Mouse (Mus musculus): ENCODE measurements around the gene Clps. TPM values are rescaled to one million over a fixed set of nuclear protein-coding genes. Genes with fewer than 3 reads are reported as not detected.
"Not testable (repeated sequence)": the region's sequence is repeated elsewhere in the genome, so short reads cannot be mapped to it uniquely, and the experiment has no call there.

Gene Clps
- polyA plus RNA-seq, 1 experiment from 2014 or later, result 0.31 TPM

DNA sequence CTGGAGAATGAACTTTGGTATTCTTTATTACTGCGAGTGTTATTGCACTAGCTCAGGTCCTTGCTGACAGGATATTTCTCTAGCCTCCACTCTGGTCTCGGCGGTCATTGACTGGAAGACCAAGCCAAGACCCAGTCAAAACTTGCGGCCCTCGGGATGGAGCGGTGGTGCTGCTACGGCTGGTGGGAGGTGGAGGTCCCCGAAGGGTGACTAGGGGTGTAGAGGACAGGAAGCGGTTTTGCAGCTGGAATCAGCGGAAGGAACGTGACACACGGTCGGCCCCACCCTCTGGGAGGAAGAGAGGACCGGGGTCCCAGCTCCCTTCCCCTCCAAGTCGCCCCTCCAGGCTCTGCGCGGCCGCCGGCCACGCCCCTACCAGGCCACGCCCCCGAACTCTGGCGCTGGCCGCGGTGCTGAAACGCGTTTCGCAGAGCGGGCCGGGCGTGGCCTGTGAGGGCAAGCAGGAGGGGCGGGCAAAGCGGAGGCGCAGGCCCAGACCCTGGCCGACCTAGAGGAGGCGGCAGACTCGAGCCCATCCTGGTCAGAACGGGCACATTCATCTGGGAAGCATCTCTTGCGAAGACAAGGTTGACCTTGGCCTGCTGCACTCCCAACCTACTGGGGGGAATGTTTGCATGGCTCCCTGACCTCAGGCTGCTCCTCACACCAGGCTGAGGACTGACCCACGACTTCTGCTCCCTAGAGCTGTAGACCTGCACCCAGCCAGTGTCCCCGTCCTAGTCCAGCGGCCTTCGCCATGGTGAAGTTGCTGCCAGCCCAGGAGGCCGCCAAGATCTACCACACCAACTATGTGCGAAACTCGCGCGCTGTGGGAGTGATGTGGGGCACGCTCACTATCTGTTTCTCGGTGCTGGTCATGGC, 14.9 kb upstream of the Clps start, which contains the start of gene Lhfpl5:
TSS of gene Lhfpl5 (plus strand) at position 398 of the 882 bp plus-strand sequence.
- Histone ChIP-seq H3K4me3 (peak within 1 kb of the TSS; percentile 34; the same call in 1 of the 2 replicates), H3K27ac (ENCODE audit: poor library complexity, severe bottlenecking) (no peak within 1 kb of the TSS), H3K9ac (no peak within 1 kb of the TSS), H3K9me3 (replicated peaks) (no peaks in the 10 kb centered on the region), H3K36me3 (no peaks in the 10 kb centered on the region), H3K4me2 (peak within 1 kb of the TSS; percentile 67), H3K27me3 (replicated peaks) (peaks cover 10% of the 10 kb centered on the region; the same call in 1 of the 2 replicates), H3K4me1 (replicated peaks) (peaks cover 10% of the 10 kb centered on the region)
- WGBS, result 15% methylated on average over 50 of the region's 50 CpGs
- peak; percentile 70 for ATAC-seq (ENCODE audit: insufficient number of reproducible peaks, low FRiP score)

DNA sequence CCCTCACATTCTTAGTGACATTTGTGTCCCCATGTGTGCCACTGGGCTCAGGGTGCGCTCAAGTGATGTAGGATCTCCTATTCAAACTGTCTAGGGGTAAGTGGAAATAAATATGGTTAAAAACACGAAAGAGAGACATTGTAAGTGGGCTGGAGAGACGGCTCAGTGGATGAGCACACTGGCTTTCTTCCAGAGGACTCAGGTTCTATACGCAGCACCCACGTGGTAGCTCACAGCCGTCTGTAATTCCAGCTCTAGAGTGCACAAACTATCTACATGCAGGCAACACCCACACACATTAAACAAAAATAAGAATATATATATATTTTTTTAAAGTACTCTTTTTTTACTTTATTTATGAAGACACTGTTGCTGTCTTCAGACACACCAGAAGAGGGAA, 12.4 kb upstream of the Clps start:
- peaks cover 10% of the 10 kb centered on the region; the same call in 1 of the 2 replicates for H3K27me3 ChIP-seq (replicated peaks)
- peaks cover 10% of the 10 kb centered on the region for H3K4me1 ChIP-seq (replicated peaks)
- H3K36me3 ChIP-seq, result no peaks in the 10 kb centered on the region
- no peak overlapping the region for H3K27ac ChIP-seq (ENCODE audit: poor library complexity, severe bottlenecking)
- no peak overlapping the region for H3K4me3 ChIP-seq
- no peak overlapping the region for H3K9ac ChIP-seq
- no peaks in the 10 kb centered on the region for H3K9me3 ChIP-seq (replicated peaks)
- no peak for ATAC-seq (ENCODE audit: insufficient number of reproducible peaks, low FRiP score)
- WGBS, result 70% methylated on average over 6 of the region's 6 CpGs
- no peak overlapping the region for H3K4me2 ChIP-seq

DNA sequence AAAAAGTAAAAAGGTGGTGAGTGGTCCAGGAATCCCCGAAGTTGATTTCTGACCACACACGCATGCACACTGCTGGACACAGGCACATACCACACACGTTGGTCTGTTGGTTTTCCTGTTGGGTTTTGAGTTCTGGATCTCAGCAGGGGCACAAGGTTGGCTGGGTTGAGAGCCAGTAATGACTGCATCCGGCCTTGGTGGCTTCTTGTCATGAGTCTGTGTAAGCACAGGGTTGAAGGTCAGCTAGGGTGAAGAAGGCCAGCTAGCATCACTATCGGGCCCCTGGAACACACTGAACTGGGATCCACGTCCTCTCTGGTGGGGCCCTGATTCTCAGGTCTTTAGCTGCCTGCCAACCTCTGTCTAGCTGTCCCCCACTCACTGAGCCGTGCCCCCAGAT, 12.0 kb upstream of the Clps start:
- peaks cover 6% of the 10 kb centered on the region; the same call in 1 of the 2 replicates for H3K27me3 ChIP-seq (replicated peaks)
- WGBS, result 78% methylated on average over 7 of the region's 7 CpGs
- no peak overlapping the region for H3K27ac ChIP-seq (ENCODE audit: poor library complexity, severe bottlenecking)
- H3K9ac ChIP-seq, result no peak overlapping the region
- ATAC-seq (ENCODE audit: insufficient number of reproducible peaks, low FRiP score), result no peak
- H3K36me3 ChIP-seq, result no peaks in the 10 kb centered on the region
- H3K4me2 ChIP-seq, result no peak overlapping the region
- H3K4me1 ChIP-seq (replicated peaks), result peaks cover 10% of the 10 kb centered on the region
- H3K9me3 ChIP-seq (replicated peaks), result no peaks in the 10 kb centered on the region
- no peak overlapping the region for H3K4me3 ChIP-seq

DNA sequence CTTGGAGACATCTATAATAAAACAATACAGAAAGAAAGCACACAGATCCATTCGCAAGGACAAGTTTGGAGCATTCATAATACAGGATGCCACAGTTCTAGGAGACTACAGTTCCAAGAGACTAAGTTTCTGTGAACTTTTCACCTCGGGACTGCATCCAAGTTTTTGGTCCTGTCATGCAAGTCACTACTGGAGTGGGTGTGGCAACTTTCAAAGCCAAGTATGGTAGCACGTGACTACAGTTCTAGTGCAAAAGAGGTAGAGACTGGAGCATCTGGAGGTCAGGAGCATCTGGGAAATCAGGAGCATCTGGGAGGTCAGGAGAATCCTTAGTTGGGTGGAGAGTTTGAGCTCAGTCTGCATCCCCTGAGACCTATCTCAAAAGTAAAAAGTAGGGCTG, 11.3 kb upstream of the Clps start:
- ATAC-seq (ENCODE audit: insufficient number of reproducible peaks, low FRiP score), result no peak
- Histone ChIP-seq H3K9me3 (replicated peaks) (no peaks in the 10 kb centered on the region), H3K27me3 (replicated peaks) (peaks cover 6% of the 10 kb centered on the region; the same call in 1 of the 2 replicates), H3K9ac (no peak overlapping the region), H3K36me3 (no peaks in the 10 kb centered on the region), H3K27ac (ENCODE audit: poor library complexity, severe bottlenecking) (no peak overlapping the region), H3K4me3 (no peak overlapping the region), H3K4me2 (no peak overlapping the region), H3K4me1 (replicated peaks) (peaks cover 10% of the 10 kb centered on the region)
- 72% methylated on average over 3 of the region's 3 CpGs for WGBS

DNA sequence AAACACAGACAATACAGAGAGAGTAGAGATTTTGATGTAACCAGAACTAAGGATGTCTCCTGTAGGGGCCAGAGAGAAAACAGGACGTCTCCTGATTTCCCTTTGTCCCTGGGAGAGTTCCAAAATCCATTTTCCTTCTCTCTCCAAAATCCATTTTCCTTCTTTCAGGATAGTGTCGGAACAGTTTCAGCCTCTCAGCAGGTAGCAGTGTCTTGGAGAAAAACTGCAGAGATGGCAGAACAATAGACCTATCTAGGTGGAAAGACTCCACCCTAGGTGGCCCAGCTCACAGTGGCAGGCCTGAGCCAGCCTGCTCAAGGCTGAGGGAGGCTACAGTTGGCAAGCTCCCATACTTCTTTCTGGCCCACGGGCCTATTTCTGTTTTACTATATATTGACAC, 7.0 kb upstream of the Clps start:
- Histone ChIP-seq H3K36me3 (no peaks in the 10 kb centered on the region), H3K9ac (no peak overlapping the region), H3K27me3 (replicated peaks) (no peaks in the 10 kb centered on the region), H3K4me3 (no peak overlapping the region), H3K4me2 (no peak overlapping the region), H3K4me1 (replicated peaks) (no peaks in the 10 kb centered on the region), H3K9me3 (replicated peaks) (no peaks in the 10 kb centered on the region), H3K27ac (ENCODE audit: poor library complexity, severe bottlenecking) (no peak overlapping the region)
- no peak for ATAC-seq (ENCODE audit: insufficient number of reproducible peaks, low FRiP score)
- 52% methylated on average over 3 of the region's 3 CpGs for WGBS

DNA sequence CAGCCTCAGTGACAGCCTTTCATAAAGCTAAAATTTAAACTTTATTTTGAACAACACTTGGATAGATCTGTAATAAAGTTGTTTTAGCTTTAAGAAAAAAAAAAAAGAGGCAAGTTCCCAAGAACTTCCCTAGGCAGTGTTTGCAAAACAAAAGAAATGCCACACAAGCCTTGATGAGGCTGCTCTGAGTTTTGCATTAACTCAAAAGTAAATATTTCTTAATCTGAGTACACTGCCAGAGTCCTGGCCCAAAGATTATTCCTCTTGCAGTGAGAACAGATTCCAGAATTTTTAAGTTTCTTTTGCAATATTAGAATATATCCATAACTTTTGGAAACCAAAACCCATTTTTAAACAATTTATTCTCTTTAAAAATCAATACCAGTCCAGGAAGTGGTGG, 4.6 kb upstream of the Clps start:
- Histone ChIP-seq H3K4me1 (replicated peaks) (0 out of 2 replicates have a peak, but pooled peaks cover 2% of the 10 kb centered on the region), H3K4me2 (no peak overlapping the region), H3K27me3 (replicated peaks) (no peaks in the 10 kb centered on the region), H3K27ac (ENCODE audit: poor library complexity, severe bottlenecking) (no peak overlapping the region), H3K9me3 (replicated peaks) (no peaks in the 10 kb centered on the region), H3K36me3 (no peaks in the 10 kb centered on the region), H3K4me3 (no peak overlapping the region), H3K9ac (no peak overlapping the region)
- no peak for ATAC-seq (ENCODE audit: insufficient number of reproducible peaks, low FRiP score)

DNA sequence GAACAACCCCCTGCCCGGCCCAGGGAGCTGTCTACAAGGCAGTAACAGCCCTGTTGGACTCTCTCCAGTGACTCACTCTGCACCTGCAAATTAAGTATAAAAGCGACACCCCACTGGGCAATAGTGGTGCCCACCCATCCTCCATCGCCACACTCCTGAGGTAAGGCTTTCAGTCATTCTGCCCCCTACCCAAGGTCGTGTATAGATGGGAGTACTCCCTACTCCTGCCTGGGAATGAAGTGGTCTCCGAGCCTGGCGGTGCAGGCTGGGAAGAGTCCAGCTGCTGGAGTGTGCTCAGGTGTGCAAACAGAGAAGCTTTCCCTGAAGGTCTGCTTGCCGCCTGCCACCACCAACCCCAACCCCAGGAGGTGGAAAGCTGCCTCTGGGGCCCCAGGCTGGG, 1.0 kb upstream of the Clps start:
- Histone ChIP-seq H3K9me3 (replicated peaks) (no peaks in the 10 kb centered on the region), H3K36me3 (no peaks in the 10 kb centered on the region), H3K27me3 (replicated peaks) (no peaks in the 10 kb centered on the region), H3K4me1 (replicated peaks) (peaks cover 4% of the 10 kb centered on the region; the same call in 1 of the 2 replicates), H3K4me3 (no peak overlapping the region), H3K4me2 (no peak overlapping the region), H3K27ac (ENCODE audit: poor library complexity, severe bottlenecking) (no peak overlapping the region), H3K9ac (no peak overlapping the region)
- WGBS, result 59% methylated on average over 7 of the region's 7 CpGs
- no peak for ATAC-seq (ENCODE audit: insufficient number of reproducible peaks, low FRiP score)

DNA sequence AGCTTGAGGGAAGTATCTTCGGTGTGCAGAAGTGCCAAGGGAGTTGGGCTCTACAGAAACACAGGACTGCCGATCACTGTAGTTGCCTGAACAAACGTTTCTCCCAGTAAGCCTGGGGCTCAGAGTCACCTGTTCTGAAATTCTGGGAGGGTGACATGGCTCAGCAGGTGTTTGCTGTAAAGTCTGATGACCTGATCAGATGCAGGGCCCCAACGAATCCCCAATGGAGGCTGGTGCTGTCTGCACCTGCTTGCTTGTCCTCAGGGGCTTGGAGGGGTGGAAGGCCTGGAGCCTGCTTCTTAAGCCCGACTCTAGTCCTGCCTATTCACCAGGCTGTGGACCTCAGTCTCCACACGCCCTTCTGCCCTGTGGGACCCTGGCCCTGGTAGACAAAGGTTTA, 2.8 kb downstream of the Clps start:
- WGBS, result 67% methylated on average over 6 of the region's 6 CpGs
- Histone ChIP-seq H3K4me3 (no peak overlapping the region), H3K27me3 (replicated peaks) (no peaks in the 10 kb centered on the region), H3K4me1 (replicated peaks) (peaks cover 5% of the 10 kb centered on the region; the same call in 1 of the 2 replicates), H3K4me2 (no peak overlapping the region), H3K36me3 (no peaks in the 10 kb centered on the region), H3K9ac (no peak overlapping the region), H3K9me3 (replicated peaks) (no peaks in the 10 kb centered on the region), H3K27ac (ENCODE audit: poor library complexity, severe bottlenecking) (no peak overlapping the region)
- no peak for ATAC-seq (ENCODE audit: insufficient number of reproducible peaks, low FRiP score)

DNA sequence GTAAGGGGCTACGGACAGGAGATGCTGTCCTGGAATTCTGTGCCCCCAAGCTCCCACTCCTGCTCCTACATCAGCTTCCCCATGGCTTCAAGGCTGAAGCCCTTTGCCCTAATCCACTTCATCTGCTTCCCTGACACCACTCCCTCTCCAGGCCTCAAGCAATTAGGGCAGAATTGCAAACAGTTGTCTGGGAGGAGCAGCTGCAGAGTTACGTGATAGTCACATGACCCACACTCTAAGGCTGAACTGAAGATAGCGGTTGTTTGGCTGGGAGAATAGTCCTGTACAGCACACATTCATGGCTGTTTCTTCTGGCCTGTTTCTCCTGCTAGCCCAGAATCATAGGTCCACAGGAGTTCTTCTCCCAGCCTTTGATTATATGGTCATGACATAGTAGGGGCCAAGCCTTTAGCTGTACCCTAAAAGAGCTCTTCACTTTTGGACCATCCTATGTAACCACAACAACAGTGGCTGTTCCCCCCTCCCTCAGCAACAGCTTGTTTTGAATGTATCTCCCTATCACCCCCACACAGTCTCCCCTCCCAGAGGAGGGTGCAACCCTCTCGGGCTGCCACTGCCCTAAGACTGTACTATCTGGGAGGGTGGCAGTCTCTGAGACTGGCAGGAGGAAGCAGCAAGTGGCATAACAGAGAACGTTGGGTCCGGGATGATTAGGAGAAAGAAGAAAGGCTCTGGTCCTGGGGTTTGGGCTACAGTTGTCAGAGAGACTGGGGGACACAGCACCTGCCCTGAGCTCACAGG, 3.8 kb downstream of the Clps start:
- H3K4me2 ChIP-seq, result no peak overlapping the region
- no peaks in the 10 kb centered on the region for H3K27me3 ChIP-seq (replicated peaks)
- no peak overlapping the region for H3K27ac ChIP-seq (ENCODE audit: poor library complexity, severe bottlenecking)
- H3K4me1 ChIP-seq (replicated peaks), result peaks cover 5% of the 10 kb centered on the region; the same call in 1 of the 2 replicates
- H3K9ac ChIP-seq, result no peak overlapping the region
- no peaks in the 10 kb centered on the region for H3K9me3 ChIP-seq (replicated peaks)
- H3K36me3 ChIP-seq, result no peaks in the 10 kb centered on the region
- no peak for ATAC-seq (ENCODE audit: insufficient number of reproducible peaks, low FRiP score)
- no peak overlapping the region for H3K4me3 ChIP-seq
- WGBS, result 48% methylated on average over 6 of the region's 6 CpGs

DNA sequence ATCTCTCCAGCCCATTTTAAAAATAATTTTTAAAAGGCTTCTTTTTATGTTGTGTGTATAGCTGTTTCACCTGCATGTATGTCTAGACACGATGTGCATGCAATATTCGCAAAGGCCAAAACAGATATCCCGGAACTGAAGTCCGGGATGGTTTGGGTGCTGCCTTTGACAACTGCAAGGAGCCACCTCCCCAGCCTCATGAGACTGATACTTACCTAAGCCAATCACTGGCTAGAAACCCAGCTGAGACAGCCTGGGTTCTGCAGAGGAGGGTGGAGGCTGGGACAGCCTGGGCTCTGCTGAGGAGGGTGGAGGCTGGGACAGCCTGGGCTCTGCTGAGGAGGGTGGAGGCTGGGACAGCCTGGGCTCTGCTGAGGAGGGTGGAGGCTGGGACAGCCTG, 6.5 kb downstream of the Clps start:
- H3K27me3 ChIP-seq (replicated peaks); H3K36me3 ChIP-seq; H3K9me3 ChIP-seq (replicated peaks); H3K4me1 ChIP-seq (replicated peaks); ATAC-seq (ENCODE audit: insufficient number of reproducible peaks, low FRiP score); H3K27ac ChIP-seq (ENCODE audit: poor library complexity, severe bottlenecking); H3K9ac ChIP-seq; H3K4me3 ChIP-seq; H3K4me2 ChIP-seq: not testable (repeated sequence)
- 85% methylated on average over 4 of the region's 4 CpGs for WGBS

DNA sequence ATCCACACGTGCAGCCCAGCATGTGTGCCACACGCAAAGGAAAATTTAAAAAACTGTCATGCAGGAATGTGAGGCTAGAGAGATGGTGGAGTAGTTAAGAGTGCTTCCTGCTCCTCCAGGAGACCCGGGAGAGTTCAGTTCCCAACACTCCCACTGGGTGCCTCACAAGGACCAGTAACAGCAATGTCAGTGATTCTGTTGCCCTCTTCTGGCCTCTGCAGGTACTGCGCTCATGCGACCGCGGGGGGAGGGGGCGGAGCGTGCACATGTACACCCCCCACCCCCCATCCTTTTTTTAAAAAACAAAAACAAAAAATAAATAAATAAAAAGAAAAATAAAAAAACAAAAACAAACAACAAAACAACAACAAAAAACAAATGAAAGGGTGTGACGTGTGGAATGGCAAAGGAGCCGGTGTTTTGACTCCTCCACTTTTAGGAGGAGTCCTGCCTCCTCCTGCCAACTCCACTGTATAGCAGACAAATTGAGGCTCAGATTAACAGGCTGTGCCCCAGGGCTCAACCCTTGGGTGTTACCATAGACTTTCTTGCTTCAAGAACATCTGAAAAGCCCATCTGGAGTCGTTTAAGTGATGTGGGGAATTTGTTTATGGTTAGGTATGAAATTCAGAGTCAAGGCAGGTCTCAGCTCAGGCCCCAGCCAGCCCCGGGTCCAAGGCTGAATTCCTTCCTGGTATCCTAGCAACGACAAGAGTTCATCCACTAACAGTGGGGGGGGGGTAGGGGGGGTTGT, 7.3 kb downstream of the Clps start:
- H3K4me3 ChIP-seq, result no peak overlapping the region
- peaks cover 3% of the 10 kb centered on the region; the same call in 1 of the 2 replicates for H3K4me1 ChIP-seq (replicated peaks)
- H3K27ac ChIP-seq (ENCODE audit: poor library complexity, severe bottlenecking), result no peak overlapping the region
- no peak overlapping the region for H3K9ac ChIP-seq
- WGBS, result 9% methylated on average over 14 of the region's 14 CpGs
- H3K4me2 ChIP-seq, result no peak overlapping the region
- H3K9me3 ChIP-seq (replicated peaks), result no peaks in the 10 kb centered on the region
- ATAC-seq (ENCODE audit: insufficient number of reproducible peaks, low FRiP score), result no peak
- peaks cover 15% of the 10 kb centered on the region for H3K27me3 ChIP-seq (replicated peaks)
- no peaks in the 10 kb centered on the region for H3K36me3 ChIP-seq

All from heart, embryonic 12.5 days (tissue).